Mouse (Mus musculus): Measurements from ENCODE around the gene Ndufv3.
A peak's percentile ranks its signal among the peaks of the same experiment; 100 is the strongest.

Gene Ndufv3

GRCm38 (mm10) chr17:31519946-31520838 is at the start of gene Ndufv3, which contains the start of gene Wdr4:
Gene Ndufv3 (plus strand): TSS chr17:31520115.
Gene Wdr4 (minus strand): TSS chr17:31519980.
- DNase-seq, result peak; percentile 100

- no peak for DNase-seq
Observed at GRCm38 (mm10) chr17:31470766-31471418, 49.0 kb upstream of the Ndufv3 start.

GRCm38 (mm10) chr17:31474388-31474787 is 45.5 kb upstream of the Ndufv3 start:
- DNase-seq, result no peak

- no peak for DNase-seq
Observed at GRCm38 (mm10) chr17:31478606-31479005, 41.3 kb upstream of the Ndufv3 start.

- peak; percentile 80 for DNase-seq
Observed at GRCm38 (mm10) chr17:31479108-31479844, 40.6 kb upstream of the Ndufv3 start.

- no peak for DNase-seq
Observed at GRCm38 (mm10) chr17:31486616-31487198, 33.2 kb upstream of the Ndufv3 start.

- DNase-seq, result no peak
Observed at GRCm38 (mm10) chr17:31487433-31488060, 32.4 kb upstream of the Ndufv3 start.

GRCm38 (mm10) chr17:31491355-31491754 is 28.6 kb upstream of the Ndufv3 start:
- no peak for DNase-seq

GRCm38 (mm10) chr17:31492416-31492815 is 27.5 kb upstream of the Ndufv3 start:
- peak; percentile 96 for DNase-seq

GRCm38 (mm10) chr17:31494989-31495388 is 24.9 kb upstream of the Ndufv3 start:
- peak; percentile 87 for DNase-seq

- DNase-seq, result peak; percentile 88
Observed at GRCm38 (mm10) chr17:31497726-31498125, 22.2 kb upstream of the Ndufv3 start.

GRCm38 (mm10) chr17:31499725-31500124 is 20.2 kb upstream of the Ndufv3 start:
- DNase-seq, result no peak

GRCm38 (mm10) chr17:31500416-31500815 is 19.5 kb upstream of the Ndufv3 start:
- peak; percentile 70 for DNase-seq

GRCm38 (mm10) chr17:31500908-31501307 is 19.0 kb upstream of the Ndufv3 start:
- no peak for DNase-seq

GRCm38 (mm10) chr17:31502261-31502927 is 17.5 kb upstream of the Ndufv3 start:
- DNase-seq, result no peak

- DNase-seq, result no peak
Observed at GRCm38 (mm10) chr17:31503337-31503736, 16.6 kb upstream of the Ndufv3 start.

GRCm38 (mm10) chr17:31503936-31504335 is 16.0 kb upstream of the Ndufv3 start:
- DNase-seq, result no peak

GRCm38 (mm10) chr17:31505013-31505412 is 14.9 kb upstream of the Ndufv3 start:
- no peak for DNase-seq

- DNase-seq, result no peak
Observed at GRCm38 (mm10) chr17:31506282-31506681, 13.6 kb upstream of the Ndufv3 start.

- DNase-seq, result no peak
Observed at GRCm38 (mm10) chr17:31510944-31511343, 9.0 kb upstream of the Ndufv3 start.

GRCm38 (mm10) chr17:31511792-31512495 is 8.0 kb upstream of the Ndufv3 start:
- DNase-seq, result peak; percentile 98

Data from heart, adult 11 months (tissue).